Mouse (Mus musculus) testis, adult 2 months (tissue): ENCODE results near the gene Fscn2.

Source experiments
- CTCF ChIP-seq: fragments of 200-500 bp; IDR thresholded peaks from 2 replicates; pipeline ENCODE4 v1.5.1; 2012; ENCODE audit warnings: low read depth, mild to moderate bottlenecking, inconsistent platforms, low read length, moderate library complexity; ENCODE audit not compliant: control insufficient read depth, insufficient read depth, insufficient replicate concordance
- POLR2A ChIP-seq: fragments of 200-500 bp; IDR thresholded peaks from 2 replicates; pipeline ENCODE4 v1.6.1; 2012; ENCODE audit warnings: low read depth, mild to moderate bottlenecking, inconsistent platforms, low read length, moderate library complexity; ENCODE audit not compliant: control insufficient read depth

GRCm38 (mm10) chr11:120316690-120317254 is 44.6 kb upstream of the Fscn2 start:
- no peak for TF ChIP-seq CTCF
- no peak; the same call in 1 of the 2 replicates for TF ChIP-seq POLR2A
